Mouse (Mus musculus) heart, adult 18-20 months (tissue): Measurements from ENCODE around the gene Sfxn3. TPM values are rescaled to one million over a fixed set of nuclear protein-coding genes. Genes with fewer than 3 reads are reported as not detected.

Source experiments
- DNase-seq, 2 experiments: peaks; one replicate each; pipeline ENCODE4 v3.0.0; 2021 to 2022; ENCODE audit warnings: mixed read lengths in 1 of 2
- total RNA-seq, 2 experiments: library from RNA; stranded (reverse); gene quantifications; 2 replicates each; pipeline ENCODE4 v1.2.3; 2021

The Sfxn3 gene
- total RNA-seq, 2 experiments from 2014 or later = 7.8 to 8.9 TPM

DNA sequence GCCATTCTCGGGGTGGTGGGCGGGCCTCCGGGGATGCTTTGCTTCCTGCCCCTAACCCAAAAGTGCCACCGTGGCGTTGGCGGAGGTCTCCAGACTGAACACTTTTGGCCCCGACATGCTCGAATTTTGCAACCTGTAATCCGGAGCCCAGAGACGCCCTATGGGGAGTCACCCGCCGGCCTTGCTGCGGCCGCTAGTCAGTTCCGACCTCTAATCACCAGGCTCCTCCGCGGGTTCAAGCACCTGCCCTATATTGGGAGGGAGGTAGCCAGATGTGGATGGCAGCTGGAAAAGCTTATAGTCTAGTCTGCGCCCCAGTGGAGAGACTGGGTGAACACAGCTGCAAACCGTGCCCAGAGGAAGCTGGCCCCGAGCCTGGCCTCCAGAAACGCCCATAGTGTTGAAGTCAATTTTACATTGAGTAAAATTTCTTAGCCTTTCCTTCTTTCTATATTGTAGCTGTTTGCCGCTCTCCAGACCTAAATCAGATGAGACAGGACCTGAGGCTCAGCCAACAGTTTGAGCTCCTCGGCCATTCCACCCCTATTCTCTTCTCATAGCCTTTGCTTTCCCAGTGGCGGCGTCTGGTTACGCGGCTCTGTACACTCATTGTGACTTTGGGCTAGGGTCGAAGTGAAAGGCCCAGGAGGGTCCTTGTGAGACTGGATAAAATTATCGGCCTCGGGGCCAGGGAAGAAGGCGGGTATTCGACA, 28.2 kb downstream of the Sfxn3 start:
- peak; percentile 47 to 60 for DNase-seq

DNA sequence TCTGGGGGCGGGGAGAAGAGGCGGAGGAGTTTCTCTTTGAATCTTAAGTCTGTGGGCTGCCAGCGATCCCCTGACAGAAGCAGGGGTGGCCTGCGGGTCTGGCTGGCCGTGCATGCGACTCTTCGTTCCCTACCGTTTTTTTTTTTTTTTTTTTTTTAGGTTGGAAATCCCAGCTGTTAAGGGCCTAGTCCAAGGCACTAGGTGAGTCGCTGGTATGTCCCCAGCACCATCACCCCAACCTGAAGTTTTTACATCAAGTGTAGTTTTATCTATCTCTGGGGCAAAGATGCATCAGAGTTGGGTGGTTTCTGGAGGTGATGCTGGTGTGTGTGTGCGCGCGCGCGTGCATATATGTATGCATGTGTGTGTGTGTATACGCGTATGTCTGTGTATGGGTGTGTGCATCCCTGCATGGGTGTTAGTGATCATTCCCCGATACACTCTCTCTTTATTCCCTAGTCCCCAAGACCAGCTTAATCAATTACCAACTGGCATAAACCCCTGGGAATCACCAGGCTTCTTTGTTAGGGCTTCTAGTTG, 28.8 kb downstream of the Sfxn3 start:
- no peak for DNase-seq

DNA sequence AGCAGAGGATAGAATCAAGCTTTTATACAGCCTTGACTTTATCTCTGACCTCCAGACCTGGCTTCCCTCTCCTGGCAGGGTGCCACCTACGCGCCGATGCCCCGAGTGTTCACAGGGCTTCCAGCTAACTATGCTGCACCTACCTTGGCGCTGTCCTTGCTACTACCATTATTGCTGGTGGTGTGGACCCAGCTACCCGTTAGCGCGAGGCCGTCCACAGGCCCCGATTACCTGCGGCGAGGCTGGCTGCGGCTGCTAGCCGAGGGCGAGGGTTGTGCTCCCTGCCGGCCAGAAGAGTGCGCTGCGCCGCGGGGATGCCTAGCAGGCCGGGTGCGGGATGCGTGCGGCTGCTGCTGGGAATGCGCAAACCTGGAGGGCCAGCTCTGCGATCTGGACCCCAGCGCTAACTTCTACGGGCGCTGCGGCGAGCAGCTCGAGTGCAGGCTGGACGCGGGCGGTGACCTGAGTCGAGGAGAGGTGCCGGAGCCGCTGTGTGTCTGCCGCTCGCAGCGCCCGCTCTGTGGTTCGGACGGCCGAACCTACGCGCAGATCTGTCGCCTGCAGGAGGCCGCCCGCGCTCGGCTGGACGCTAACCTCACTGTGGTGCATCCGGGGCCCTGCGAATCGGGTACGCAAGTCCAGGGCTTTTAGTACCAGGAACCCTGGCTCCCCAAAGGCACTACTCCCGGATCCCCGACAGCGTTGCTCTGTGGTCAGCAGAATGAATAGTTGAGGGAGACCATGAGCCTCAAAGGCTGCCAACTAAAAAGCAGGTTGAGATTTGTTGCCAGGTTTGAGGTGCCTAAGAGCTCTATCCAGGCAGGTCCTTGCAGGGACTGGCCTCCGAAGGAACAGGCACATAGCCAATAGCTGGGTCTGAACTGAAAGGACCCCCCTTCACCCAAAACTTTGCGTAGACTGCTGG, 29.5 kb downstream of the Sfxn3 start:
- DNase-seq = peak; percentile 71 to 75

DNA sequence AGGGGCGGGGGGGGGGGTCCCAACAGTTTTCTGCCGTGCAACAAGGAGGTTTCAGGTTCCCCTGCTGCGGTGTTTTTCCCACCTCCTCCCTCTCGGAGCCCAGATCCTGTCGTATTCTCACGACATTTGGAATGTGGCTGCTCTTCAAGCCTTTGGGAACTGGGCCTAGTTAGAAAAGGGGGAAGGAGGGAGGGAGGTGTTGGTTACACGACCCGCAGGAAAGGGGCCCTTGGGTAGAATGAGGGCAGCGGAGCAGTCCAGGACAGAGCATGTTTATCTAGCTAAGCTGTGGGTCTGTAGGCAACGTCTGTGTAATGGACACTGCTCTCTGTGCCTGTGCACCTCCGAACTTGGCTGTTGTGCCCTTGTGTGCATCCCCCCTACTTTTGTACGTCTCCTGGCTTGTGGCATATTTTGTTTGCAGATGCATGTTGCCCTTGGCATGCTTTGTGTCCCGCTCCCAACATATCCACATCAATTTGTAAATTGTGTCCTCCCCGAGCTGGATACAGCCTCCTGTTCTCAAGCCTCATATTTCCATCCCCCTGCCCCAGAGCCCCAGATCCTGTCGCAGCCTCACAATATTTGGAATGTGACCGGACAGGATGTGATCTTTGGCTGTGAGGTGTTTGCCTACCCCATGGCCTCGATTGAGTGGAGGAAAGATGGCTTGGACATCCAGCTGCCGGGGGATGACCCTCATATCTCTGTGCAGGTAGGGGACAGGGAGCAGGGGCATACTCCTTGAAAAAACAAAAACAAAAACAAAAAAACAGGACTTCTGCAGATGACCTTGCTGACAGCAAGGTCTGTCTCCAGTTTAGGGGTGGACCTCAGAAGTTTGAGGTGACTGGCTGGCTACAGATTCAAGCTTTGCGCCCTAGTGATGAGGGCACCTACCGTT, 30.7 kb downstream of the Sfxn3 start:
- no peak for DNase-seq

DNA sequence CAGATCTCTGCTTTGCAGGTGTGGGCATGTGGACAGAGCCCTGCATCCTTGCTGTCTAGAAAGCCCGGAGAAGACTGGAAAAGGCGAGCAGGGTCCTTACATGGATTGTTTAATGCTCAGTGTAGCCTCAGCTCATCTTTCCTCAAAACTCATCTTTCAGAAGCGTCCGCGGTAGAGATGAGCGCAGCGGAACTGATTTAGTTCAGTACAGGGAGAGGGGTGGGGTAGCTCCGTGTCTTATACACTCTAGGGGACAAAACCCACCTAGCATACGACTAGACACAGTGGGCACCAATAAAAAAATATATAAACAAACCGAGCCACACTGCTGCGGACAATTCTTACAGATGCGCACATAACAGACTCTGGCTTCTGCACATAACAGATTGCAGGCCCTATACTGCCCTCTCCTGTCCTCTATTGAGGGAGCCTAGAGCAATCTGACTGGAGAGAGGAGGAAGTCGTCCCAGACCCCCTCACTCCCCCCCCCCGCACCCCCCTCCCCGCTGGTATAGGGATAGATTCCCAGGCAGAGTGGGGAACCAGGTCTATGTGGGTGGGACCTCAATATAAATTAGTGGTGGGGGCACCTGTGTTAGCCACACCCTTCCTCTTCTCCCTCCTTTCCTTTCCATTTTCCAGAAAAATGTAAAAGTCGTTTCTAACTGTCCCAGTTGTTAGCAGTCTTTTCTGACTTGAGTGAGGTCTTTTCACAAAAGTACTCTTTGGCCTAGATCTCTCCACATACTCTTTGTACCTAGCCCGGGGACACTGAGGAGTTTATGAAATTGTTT, 31.9 kb downstream of the Sfxn3 start:
- peak in 1 of 2 experiments; percentile 39 for DNase-seq

DNA sequence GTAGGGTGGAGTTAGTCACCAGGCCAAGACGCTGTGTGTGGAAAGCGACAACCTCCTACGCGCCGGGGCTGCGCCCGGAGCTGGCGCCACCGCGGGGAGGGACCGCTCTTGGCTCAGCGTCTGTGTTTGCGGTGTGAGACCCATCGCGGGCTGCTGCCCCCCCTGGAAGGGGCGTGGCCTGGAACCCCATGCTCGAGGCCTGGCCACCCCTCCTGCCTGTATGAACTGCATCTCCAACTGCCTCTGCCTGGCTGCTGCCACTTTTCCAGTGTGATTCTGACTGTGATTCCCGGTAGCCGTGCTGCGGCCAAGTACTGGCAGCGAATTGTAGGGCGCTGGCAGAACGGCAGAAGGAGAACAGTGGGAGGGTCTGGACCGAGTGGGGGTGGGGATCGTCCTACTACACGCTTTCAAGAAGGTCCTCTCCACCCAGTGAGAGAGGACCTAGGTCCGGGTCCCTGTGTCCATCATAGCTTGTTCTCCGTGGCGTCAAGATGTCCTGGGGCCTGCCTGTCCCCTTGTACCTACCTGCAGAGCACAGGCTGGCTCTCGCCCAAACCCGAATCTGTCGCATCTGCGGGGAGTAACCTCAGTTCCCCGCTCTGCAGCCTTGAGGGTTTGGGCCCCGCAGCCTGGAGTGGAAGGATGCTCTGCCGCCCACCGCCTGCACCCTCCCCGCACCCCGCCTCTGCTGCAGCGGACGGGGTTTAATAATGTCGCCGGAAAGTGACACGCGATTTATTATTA, 32.6 kb downstream of the Sfxn3 start:
- DNase-seq = peak; percentile 83 to 90

DNA sequence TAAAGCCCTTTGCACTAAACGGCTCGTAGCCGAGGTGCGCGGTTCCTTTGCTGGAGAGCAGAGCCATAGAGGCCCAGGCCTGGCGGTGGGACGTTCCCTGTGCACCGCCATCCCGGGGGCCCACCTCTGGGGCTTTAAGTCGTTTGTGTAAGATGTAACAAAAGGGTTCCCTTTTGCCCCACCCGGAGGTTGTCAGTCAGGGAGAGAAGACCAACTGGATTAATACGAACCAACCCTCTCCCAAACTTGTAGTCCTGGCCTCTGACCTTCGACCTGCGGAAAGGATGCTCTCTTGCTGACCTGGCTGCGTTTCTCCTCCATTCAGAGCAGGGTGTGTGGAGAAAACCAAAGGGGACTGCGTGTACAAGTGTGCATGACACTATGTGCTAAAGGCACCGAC, 33.4 kb downstream of the Sfxn3 start:
- no peak for DNase-seq

DNA sequence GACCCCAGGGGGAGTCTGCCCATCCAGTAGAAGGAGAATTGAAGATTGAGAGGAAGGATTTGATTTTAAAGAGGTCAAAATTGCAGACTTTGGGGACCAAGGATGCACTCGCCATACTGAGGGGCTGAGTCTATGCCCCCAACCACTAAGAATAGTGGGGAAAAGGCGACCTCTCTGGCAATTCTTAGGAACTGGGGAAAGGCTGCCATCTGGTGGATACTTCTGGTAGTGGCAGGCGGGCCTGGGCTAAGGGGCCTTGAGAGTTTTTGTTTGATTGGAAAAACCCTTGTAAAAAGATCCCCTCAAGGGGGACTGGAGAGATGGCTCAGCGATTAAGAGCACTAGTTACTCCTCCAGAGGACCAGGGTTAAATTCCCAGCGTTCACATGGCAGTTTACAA, 34.0 kb downstream of the Sfxn3 start:
- peak; percentile 54 to 91 for DNase-seq

DNA sequence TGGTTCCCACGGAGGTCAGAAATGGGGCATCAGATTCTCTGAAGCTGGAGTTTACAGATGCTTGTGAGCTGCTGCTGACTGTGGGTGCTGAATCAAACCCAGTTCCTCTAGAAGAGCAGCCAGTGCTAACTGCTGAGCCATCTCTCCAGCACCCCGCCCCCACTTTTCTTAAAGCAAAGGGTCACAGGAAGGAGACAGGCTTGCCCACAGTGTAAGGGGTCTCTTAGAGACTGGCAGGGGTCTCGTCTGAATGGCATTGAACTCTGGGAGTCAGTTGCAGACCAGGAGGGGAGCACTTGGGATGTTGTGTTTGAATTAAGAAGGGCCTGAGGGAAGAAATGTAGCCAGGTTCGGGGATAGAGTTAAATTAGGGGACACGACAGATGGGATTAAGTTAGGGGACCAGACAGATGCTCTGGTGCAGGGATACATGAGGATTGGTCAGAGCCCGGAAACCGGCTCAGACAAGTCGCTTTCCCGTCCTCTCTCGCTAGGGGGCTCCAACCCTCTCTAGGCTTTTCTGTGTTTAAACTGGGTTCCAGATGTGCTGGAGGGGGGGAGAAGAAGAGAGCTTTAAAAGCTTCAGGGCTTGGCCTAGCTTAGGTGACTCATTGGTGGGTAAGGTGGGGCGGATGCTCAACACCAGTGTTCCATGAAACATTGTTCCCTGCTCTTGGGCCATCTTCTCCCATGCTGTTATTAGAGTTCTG, 34.7 kb downstream of the Sfxn3 start:
- peak; percentile 47 to 68 for DNase-seq

DNA sequence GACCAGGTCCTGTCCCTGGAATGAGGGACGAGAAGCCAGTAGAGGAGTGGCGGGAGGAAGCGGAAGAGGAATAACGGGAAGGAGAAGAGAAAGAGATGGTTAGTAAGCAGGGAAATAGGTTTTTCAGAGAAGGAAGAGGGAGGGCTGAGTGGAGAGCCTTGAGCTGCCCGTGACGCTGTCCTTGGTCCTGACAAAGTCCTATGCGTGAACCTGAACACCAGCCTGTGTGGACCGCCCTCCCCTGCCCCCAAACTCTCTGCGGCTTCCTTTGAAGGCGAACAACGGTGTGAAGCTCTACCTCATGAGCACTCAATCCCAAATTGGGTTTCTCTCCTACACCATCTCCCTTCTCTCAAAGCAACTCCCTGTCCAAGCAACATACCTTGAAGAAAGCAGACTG, 50.6 kb downstream of the Sfxn3 start:
- DNase-seq = peak in 1 of 2 experiments; percentile 35

DNA sequence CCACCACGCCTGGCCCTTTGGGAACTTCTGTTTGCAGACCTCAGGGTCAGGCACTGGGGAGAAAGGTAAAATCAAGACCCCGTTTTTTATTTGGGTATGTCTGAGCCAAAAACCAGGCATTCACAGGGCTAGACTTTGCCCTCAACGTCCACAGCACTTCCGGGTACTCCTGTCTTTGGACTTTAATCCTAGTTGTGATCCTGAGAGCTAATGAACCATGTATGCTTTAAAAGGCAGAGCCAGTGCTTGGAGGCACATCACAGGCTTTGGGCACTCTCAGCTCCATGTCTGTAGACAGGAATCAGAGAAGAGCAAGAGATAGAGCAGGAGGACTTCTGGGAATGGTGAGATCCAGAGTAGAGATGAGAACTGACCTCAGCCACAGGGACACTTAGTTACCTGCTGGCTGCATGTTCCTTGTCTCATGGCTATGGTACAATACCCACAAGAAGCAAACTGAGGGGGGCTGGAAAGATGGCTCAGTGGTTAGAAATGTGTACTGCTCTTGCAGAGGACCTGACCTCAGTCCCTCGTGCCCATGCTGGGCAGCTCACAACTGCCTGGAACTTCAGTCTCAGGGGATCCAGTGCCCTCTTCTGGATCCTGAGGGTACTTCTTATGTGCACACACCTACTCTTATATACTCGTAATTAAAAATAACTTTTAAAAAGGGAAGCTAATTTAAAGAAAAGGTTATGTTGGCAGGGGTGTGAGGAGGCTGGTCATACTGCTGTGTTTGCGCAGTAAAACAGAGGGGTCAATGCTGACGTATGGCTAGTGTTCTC, 53.4 kb downstream of the Sfxn3 start:
- DNase-seq = no peak

DNA sequence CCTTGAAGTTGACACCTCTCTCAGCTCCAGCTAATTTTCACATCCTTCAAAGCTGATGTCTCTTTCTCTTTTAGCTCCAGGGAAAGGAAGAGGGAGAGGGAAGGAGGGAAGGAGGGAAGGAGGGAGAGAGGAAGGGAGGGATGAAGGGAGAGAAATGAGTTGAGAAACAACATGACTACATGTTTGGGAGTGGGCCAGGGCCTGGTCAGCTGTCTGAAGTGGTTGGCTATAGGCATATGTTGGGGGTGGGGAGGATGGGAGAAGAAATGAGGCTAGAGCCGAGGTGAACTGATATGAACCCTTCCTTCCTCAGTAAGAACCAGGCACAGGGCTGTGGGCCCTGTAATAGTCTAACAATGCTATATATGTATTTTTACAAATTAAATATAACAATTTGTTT, 58.3 kb downstream of the Sfxn3 start:
- DNase-seq = no peak

Other genes starting within 250 kb of the Sfxn3 start
- 10 to 100 TPM; 22.8 to 23.7 TPM for gene Slf2, start 116.4 kb upstream of the Sfxn3 start, total RNA-seq
- under 1 TPM; 0.28 to 0.50 TPM for gene Sema4g, start 58.4 kb upstream of the Sfxn3 start, total RNA-seq
- gene Twnk, start 41.8 kb upstream of the Sfxn3 start, total RNA-seq = 10 to 100 TPM; 32.5 to 32.8 TPM
- 10 to 100 TPM; 54.3 to 58.2 TPM for gene Mrpl43, start 41.1 kb upstream of the Sfxn3 start, total RNA-seq
- gene Lzts2, start 33.1 kb upstream of the Sfxn3 start, total RNA-seq = 10 to 100 TPM; 55.3 to 58.9 TPM
- not detected for gene Pdzd7, start 1.8 kb upstream of the Sfxn3 start, total RNA-seq
- gene Kazald1, start 27.7 kb downstream of the Sfxn3 start, total RNA-seq = 1 to 10 TPM; 3.3 to 4.1 TPM
- gene Tlx1, start 103.2 kb downstream of the Sfxn3 start, total RNA-seq = not detected
- under 1 TPM in 1 of 2 experiments, not detected in 1; 0.18 TPM for gene Lbx1, start 188.3 kb downstream of the Sfxn3 start, total RNA-seq